Mouse (Mus musculus): ENCODE measurements at regions not wholly inside any gene's neighbourhood (a gene's known extent, or its start where the extent isn't known, plus 50 kb on each side); places are given as distances from the start of the nearest gene placed in this dataset.
"Not testable (repeated sequence)": the region's sequence is repeated elsewhere in the genome, so short reads cannot be mapped to it uniquely, and the experiment has no call there.

DNA sequence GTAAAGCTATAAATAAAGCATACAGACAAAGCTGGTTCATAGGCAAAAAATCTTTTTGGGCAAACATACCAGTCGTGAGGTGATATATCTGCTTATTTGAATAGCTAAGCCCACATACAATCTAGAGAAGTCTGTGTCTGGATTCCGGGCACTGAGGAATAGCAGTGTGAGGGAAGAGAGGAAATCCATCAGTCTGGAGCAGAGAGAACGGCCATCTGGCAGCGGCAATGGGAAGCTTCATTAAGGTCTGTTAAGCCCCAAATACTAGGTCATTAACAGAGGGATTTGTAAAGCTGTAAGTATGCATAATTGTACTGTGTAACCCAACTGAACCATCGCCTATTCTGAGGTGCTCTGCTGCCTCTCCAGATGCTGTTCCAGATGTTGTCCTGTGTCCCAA is 191.6 kb upstream of the Trpc7 start:
- no peak for DNase-seq
- intact Hi-C loops (cut with DNase I; ENCODE audit: low total_unique reads), result no loop called here

DNA sequence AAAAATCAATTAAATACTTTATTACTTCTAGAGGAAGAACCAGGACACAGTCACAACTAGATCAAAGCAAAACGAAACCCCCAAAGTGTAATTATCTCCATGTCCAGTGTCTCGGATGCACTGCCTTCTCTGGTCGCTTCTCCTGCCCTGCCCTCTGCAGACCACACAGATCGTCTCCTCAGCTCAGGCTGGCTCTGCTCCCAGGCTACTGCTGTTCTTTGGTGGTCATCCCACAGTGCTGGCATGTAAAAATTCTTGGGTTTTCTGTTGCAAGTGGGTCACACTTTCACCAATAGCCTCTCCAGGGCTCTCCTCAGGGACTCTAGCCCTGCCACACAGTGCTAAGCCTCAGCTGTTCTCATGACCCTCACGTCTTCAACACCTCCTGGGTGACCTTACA is 188.0 kb upstream of the Trpc7 start:
- no peak for DNase-seq
- intact Hi-C loops (cut with DNase I; ENCODE audit: low total_unique reads), result no loop called here

- intact Hi-C loops (cut with DNase I; ENCODE audit: low total_unique reads), result no loop called here
- no peak for DNase-seq
Observed at GRCm38 (mm10) chr13:57070479-57070878, 174.7 kb upstream of the Trpc7 start.

- intact Hi-C loops (cut with DNase I; ENCODE audit: low total_unique reads), result no loop called here
- no peak for DNase-seq
Observed at GRCm38 (mm10) chr13:57061656-57062055, 165.9 kb upstream of the Trpc7 start.

DNA sequence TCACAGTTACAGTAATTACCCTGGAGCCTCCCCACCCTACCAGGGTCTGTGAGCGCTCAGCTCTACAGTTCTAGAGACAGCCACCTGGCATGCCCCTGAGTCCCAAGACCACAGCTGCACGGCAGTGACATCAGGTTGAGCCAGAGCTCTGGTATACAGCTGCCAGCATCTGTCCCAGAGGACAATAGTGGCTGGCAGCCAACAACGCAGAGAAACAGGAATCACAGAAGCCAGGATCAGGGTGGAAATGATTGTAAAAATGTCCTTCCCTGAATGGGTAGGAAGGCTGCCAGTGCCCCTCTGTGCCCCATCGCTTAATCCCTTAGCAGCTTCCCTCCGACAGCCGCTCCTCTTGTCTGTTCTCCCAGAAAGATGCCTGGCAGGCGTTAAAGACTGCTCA is 165.3 kb upstream of the Trpc7 start:
- DNase-seq, result peak; percentile 42

DNA sequence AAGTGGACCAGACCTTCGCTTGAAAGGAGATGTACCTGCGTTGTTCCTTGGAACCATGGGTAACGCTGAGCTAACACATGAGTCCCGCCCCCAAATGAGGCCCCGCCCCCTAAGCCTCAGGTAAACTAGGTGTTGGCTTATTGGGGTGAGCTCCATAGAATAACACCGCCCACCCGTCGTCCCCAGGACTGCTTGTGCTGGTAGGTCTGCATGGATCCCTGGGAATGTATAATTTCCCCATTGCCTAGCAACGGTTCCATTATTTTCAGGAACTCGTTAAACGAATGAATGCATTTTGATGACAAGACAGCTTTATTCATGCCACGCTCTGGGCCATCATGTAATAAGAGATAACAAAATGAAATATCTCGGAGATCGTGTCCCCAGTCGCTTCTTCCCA is 161.0 kb upstream of the Trpc7 start:
- DNase-seq, result no peak
- intact Hi-C loops (cut with DNase I; ENCODE audit: low total_unique reads), result no loop called here

More for the DNA sequence above, 165.3 kb upstream of the Trpc7 start:
- intact Hi-C loops (cut with DNase I; ENCODE audit: low total_unique reads), result no loop called here

DNA sequence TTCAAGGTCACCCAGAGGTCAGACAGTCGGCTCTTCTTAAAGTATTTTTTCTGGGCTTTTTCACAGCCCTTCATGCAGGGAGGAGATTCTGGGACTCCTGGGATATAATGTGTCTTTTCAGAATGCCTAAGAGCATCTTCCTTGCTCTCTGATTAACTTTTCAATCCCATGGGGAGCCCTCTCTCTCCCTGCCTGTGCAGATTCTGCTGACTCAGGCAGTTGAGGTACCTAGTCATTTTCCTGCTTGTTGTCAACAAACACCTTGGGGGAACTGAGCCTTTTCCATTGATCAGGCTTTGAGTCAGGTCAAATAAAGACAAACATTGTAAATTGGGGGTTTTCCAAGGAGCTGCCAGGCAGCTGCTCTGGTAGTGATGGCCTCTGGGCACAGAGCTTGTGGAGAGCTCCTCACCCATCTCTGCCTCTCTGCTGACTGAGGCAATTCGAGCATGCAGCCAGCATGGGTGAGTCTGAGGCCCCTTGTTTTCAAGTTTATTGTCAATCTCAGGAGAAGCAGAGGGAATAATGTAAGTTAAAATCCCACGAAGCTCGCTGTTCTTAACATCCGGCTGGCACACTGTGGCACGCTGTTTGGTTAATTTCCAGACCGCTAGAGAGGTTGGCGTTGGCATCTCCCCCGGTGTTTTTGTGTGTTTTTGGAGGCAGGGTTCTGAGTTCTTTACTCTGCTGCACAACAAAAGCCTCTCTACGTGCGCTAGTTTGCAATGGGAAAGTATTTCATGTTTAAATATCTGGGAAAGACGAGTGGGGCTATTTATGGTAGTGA is 159.8 kb upstream of the Trpc7 start:
- DNase-seq, result no peak
- intact Hi-C loops (cut with DNase I; ENCODE audit: low total_unique reads), result no loop called here

- no peak for DNase-seq
- intact Hi-C loops (cut with DNase I; ENCODE audit: low total_unique reads), result no loop called here
Observed at GRCm38 (mm10) chr13:57053361-57053760, 157.6 kb upstream of the Trpc7 start.

- intact Hi-C loops (cut with DNase I; ENCODE audit: low total_unique reads), result not testable (repeated sequence)
- peak; percentile 32 for DNase-seq
Observed at GRCm38 (mm10) chr13:57046130-57046529, 150.3 kb upstream of the Trpc7 start.

DNA sequence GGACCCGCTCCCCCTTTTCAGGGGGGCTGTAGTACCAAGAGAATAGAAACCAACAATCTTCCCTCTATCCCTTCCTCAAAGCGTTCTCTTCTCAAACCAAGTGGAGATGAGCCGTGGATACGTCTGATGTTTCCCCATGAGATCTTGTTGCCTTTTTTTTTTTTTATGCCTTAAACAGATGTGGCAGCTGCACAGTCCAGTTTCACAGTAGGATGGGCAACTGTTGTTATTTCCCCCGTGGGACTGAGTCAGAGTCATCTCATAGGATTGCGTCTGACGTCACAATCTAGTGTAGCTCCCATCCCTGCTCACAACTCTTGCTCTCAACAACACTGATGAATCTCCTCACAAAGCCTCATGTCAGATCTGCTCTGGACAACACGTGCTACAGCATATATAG is 148.7 kb upstream of the Trpc7 start:
- intact Hi-C loops (cut with DNase I; ENCODE audit: low total_unique reads), result no loop called here

DNA sequence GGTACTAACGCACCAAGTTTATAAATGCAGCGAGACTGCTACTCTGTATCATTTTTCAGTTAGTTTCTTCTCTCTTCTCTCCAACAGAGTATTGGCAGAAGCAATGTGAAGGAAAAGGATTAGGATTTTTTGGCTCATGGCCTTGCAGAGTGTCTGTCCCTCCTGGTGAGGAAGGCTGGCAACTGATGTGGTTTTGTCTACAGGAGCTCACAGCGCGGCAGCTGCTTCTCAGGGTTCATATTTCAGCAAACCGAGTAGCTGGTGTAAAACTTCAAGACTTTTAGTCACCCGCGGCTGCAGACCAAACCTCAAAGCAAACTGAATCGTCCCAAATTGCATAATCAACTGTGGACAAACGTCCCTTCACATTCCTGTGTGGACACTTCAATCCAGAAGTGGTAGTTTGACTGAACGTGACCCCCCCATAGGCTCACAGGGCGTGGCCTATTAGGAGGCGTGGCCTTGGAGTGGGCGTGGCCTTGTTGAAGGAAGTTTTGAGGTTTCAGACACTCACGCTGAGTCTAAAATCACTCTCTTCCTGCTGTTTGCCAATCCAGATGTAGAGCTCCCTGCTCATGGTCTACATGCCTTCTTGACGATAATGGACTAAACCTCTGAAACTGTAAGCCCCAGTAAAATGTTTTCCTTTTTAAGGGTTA is 147.7 kb upstream of the Trpc7 start:
- DNase-seq, result peak; percentile 14
- intact Hi-C loops (cut with DNase I; ENCODE audit: low total_unique reads), result no loop called here

More for the DNA sequence above, 148.7 kb upstream of the Trpc7 start:
- no peak for DNase-seq

DNA sequence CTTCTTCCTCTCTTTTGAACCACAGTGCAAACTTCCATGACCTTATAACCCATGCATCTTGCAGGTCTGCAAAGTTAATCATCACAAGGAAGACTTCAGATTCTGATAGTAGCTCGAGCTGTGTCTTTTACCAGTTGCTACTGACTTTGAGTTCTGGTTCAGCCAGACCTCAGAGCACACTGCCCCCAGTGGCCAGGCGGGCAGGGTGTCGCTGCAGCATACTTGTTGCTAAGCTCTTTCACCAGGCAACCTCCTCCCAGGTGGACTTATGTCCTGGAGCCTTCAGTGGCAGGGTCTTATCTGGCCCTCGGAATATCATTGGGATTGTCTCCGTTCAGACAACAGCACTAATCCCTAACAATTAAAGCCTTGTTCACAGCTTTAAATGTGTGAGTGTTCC is 146.7 kb upstream of the Trpc7 start:
- intact Hi-C loops (cut with DNase I; ENCODE audit: low total_unique reads), result no loop called here
- no peak for DNase-seq

DNA sequence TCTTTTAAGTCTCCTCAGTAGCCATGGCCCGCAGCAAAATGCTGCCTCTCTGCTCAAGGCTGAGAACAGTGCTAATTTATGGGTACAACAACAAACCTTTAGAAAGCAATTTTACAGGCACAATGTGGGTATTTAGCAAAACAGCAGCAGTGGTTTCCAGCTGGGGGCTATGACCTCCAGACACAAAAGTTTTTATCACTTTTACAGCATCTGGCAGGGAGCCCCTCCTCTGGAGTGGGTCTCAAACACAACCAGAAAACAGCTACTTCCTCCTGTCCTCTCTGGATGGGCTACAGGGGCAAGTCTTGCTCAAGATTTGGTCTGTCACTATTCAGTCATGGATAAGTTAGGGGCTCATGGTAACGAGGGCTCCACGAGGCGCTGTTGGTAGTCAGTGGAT is 137.1 kb upstream of the Trpc7 start:
- intact Hi-C loops (cut with DNase I; ENCODE audit: low total_unique reads), result no loop called here

GRCm38 (mm10) chr13:57017553-57018341 is 122.0 kb upstream of the Trpc7 start:
- intact Hi-C loops (cut with DNase I; ENCODE audit: low total_unique reads), result no loop called here
- DNase-seq, result no peak

More for the DNA sequence above, 137.1 kb upstream of the Trpc7 start:
- no peak for DNase-seq

DNA sequence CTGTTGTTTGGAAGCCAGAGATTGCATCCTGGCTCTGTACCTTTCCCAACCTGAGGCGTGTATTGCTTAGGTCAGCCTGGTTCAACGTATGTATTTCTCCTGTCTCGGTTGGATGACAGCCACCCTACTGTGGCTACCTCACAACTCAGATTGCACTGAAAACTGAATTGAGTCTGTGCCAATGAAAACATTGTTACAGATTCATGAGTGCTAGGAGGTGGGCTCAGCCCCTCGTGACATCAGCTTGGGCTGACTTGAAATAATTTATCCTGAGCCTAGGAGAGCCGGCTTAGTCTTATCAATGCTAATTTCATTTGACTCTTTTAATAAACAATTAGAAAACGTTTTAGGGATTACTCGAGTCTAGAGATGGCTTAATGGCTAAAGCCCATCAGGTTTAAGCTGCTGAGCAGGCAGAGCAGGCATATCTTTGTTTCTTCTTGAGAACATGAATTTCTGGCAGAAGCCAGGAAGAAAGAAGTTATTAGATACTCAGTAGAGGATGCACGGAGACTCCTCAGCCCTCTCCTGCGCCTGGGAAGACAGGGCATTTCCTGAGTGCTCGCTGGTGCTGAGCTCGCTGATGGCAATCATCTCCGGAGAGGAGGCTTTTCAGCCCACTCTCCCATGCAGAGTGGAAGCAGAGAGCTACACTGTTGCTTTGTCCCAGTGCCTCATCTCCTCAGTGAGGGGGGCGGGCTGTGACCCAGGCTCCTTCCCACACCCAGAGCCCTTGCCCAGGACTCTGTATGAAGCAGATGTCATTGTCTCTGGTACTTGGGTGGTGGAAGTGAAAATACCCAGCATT is 120.9 kb upstream of the Trpc7 start:
- no peak for DNase-seq
- intact Hi-C loops (cut with DNase I; ENCODE audit: low total_unique reads), result no loop called here

DNA sequence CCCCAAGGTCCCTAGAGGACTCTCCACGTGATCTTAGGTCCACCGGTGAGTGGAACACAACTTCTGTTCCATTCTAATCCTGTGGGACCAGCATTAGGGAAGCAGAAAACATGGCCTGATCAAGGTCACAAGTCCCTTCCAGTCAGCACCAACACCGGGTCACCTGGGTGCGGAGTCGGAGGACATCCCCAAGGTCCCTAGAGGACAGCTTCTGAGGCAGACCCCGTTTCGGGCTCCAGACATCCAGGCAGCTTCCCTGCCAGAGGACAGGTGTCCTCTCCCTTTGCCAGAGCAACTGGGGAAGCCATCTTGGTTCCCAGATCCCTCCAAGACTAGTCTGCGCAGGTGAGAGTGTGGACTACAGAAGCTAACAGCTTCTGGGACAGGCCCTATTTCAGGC is 111.4 kb upstream of the Trpc7 start:
- intact Hi-C loops (cut with DNase I; ENCODE audit: low total_unique reads); DNase-seq: not testable (repeated sequence)

DNA sequence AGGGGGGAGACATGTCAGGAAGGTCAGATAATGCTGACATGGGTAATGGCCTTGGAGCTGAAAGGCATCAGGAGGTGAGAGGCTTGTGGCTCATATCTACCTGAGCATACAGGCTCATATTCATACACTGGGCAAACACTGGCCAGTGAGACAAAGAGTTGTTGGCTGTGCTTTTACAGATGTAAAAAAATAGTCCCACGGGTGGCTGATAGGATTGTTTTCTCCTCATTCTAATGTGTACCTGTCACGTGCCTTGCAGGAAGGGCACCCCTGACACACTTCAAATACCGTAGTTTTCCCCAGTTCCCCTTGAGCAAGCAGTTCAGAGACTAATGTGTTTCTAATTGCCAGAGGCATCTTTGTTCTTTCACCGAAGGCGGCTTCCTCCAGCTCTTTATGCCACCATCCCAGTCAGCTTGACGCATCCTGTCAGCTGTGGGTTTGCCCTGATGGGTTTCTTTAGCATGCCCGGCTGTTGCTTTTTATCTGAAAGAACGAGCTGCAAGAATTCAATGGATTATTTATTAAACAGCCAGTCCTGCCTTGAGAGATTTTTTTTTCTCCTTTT is 107.9 kb upstream of the Trpc7 start:
- intact Hi-C loops (cut with DNase I; ENCODE audit: low total_unique reads), result no loop called here
- no peak for DNase-seq

DNA sequence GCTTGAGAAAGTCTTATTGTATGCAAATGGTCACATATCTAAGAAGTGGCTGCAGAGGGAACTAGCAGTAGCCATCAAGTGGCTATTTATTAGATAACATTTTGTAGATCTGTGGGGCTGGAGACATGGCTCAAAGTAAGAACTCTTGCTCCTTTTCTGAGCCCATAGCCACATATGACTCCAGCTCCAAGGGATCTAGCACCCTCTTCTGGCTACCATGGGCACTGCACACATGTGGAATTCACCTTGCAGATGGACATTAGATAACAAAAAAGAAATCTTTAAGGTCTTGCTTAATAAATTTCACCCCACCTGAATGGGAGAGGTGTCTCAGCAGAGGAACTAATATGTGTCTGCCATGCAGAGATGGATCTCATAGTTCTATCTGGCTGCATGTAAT is 96.2 kb upstream of the Trpc7 start:
- no peak for DNase-seq
- intact Hi-C loops (cut with DNase I; ENCODE audit: low total_unique reads), result no loop called here

GRCm38 (mm10) chr13:56974063-56974462 is 78.3 kb upstream of the Trpc7 start:
- intact Hi-C loops (cut with DNase I; ENCODE audit: low total_unique reads), result no loop called here
- no peak for DNase-seq

Data from gastrocnemius, postnatal 14 days (tissue).